Mouse (Mus musculus): ENCODE data around the gene Card19. TPM values are rescaled to one million over a fixed set of nuclear protein-coding genes. Genes with fewer than 3 reads are reported as not detected.

Gene Card19
- total and polyA plus RNA-seq, 3 experiments, result 69.7 to 250 (median 78.1) TPM

DNA sequence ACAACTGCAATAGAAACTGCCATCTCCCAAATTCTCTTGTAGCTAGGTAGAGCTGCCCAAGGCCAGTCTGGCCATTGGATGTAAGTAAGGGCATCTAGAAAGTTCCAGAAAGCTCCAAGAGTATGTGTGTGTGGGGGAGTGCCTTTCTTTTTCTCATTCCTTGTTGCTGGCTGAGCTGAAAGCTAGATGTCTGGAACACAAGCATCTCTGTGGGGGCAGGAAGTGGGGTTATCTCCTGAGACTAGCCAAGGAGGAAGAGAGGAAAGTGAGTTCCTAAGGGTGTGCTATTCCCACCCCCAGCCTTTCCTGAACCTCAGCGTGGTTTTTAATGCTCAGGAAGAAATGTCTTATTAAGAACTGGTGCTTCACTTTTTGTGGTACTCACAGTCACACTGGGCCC lies 44.1 kb downstream of the Card19 start:
- DNase-seq, result no peak

DNA sequence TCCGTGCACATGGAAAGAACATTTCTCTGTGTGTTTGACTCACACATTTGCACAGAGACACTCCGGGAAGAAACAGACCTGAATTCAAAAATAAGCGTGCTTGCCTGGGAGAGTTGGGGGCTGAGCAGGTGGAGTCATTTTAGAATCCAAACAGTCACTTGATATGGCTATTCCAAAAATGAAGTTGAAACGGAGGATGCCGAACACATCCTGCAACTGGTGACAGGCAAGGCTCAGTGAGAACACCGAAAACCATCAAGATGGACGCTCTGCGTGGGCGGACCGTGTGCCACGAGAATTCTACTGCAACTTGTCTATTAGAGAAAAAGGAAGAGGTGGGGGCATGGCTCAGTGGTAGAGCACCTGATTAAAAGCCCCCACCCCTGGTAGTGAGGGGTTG lies 45.2 kb downstream of the Card19 start:
- no peak for DNase-seq

GRCm38 (mm10) chr13:49169448-49170207 lies 46.2 kb downstream of the Card19 start:
- peak; percentile 93 for DNase-seq

- no peak for DNase-seq
Measured at GRCm38 (mm10) chr13:49167081-49167480, 48.8 kb downstream of the Card19 start.

DNA sequence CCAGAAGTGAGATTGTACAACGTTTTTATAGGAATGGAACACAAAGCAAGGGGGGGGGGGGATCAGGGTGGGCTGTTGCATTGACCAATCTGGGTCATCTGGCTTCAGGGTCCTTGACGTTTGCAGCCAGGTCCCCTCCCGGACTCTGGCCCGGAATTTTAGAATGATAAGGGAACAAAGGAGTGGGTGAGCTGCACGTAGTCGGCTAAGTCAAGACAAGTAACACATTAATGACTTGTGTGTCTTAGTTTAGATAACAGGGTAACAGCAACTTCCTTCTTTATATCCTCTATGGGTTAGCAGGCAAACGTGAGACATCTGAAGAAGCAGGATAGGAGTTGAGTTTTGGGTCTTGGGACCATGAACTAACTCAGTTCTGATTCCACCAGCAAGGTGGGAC lies 52.2 kb downstream of the Card19 start:
- no peak for DNase-seq

- DNase-seq, result no peak
Measured at GRCm38 (mm10) chr13:49162722-49163121, 53.1 kb downstream of the Card19 start.

DNA sequence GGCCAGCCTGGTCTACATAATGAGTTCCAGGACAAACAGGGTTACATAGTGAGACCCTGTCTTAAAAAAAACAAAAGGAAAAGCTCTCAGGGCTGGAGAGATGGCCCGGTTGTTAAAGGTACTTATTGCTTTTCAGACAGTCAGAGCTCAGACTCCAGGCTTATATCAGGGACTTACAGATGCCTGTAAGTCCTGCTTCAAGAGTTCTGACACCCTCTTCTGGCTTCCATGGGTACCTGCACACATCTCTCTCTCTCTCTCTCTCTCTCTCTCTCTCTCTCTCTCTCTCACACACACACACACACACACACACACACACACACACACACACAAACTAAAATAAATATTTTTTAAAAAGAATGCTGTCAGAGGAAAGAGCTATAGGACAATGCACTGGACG lies 54.6 kb downstream of the Card19 start:
- no peak for DNase-seq

DNA sequence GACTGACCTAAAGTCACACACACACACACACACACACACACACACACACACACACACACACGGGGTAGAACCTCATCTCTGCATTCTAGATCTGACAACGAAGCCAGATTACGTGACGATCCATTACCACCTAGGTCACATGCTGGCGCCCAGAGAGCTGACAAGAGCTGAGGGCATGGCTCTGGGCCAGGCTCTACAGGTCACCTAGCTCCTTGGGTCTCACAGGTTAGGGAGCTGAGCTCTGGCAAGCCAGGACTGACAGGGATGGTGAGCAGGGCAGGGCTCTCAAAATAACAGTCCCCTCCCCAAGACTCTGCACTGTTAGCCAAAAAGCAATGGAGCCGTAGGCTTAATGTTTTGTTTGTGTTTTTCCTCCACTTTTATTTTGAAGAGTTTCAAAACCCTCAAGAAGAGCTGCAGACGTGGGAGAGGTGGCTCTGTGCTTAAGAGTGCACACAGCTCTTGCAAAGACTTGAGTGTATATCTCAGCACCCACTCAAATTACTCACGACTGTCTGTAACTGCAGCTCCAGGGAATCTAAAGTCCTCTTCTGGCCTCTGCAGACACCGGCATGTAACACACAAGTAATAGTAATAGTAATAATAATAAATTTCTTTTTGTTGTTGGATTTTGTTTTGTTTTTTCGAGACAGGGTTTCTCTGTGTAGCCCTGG lies 57.7 kb downstream of the Card19 start:
- DNase-seq, result no peak

- DNase-seq, result no peak
Measured at GRCm38 (mm10) chr13:49156645-49157044, 59.2 kb downstream of the Card19 start.

DNA sequence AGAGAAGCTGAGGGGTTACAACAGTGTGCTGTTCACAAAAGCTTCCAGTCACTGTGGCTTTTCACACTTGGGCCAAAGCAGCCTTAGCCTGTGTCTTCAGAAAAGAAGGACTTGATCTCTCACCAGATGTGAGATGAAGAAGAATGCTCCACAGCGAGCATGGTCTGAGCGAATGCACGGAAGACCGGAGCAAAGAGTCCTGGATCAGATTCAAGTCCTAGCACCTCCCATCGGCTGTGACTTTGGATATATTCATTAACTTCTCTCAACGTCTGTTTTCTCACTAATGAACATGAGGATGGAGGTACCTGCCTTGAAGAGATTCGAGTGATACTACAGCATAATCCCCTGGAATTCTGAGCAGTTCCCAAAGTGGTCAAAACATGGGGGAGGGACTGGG lies 61.2 kb downstream of the Card19 start:
- DNase-seq, result no peak

GRCm38 (mm10) chr13:49154028-49154427 lies 61.8 kb downstream of the Card19 start:
- DNase-seq, result no peak

Other genes with a start within 250 kb of the Card19 start
- 100 to 1,000 TPM; 160 to 173 TPM for gene Fam120a, start 248.0 kb downstream of the Card19 start, total RNA-seq (2021)
- gene Fam120a, start 248.0 kb downstream of the Card19 start, polyA plus RNA-seq (2012; rRNA removed), result 76.8 and 86.1 TPM in 2 replicates
- 1 to 10 TPM; 2.5 to 3.2 TPM for gene Wnk2, start 68.0 kb downstream of the Card19 start, total RNA-seq (2021)
- 4.2 and 4.5 TPM in 2 replicates for gene Wnk2, start 68.0 kb downstream of the Card19 start, polyA plus RNA-seq (2012; rRNA removed)
- gene Ninj1, start 28.6 kb downstream of the Card19 start, total RNA-seq (2021), result 10 to 100 TPM; 64.9 to 66.3 TPM
- gene Ninj1, start 28.6 kb downstream of the Card19 start, polyA plus RNA-seq (2012; rRNA removed), result 184 and 303 TPM in 2 replicates
- gene Susd3, start 32.7 kb upstream of the Card19 start, total RNA-seq (2021), result 10 to 100 TPM in 1 of 2 experiments, under 1 TPM in 1; 0.52 to 10.9 TPM
- 5.0 and 143 TPM in 2 replicates for gene Susd3, start 32.7 kb upstream of the Card19 start, polyA plus RNA-seq (2012; rRNA removed)
- gene Fgd3, start 104.3 kb upstream of the Card19 start, total RNA-seq (2021), result 1 to 10 TPM; 3.1 to 6.0 TPM
- gene Fgd3, start 104.3 kb upstream of the Card19 start, polyA plus RNA-seq (2012; rRNA removed), result 1.3 and 2.3 TPM in 2 replicates
- gene Bicd2, start 125.5 kb upstream of the Card19 start, total RNA-seq (2021), result 10 to 100 TPM; 34.7 to 43.2 TPM
- 25.1 and 25.2 TPM in 2 replicates for gene Bicd2, start 125.5 kb upstream of the Card19 start, polyA plus RNA-seq (2012; rRNA removed)
- 10 to 100 TPM; 27.0 to 38.3 TPM for gene Ippk, start 205.2 kb upstream of the Card19 start, total RNA-seq (2021)
- gene Ippk, start 205.2 kb upstream of the Card19 start, polyA plus RNA-seq (2012; rRNA removed), result 6.8 and 8.4 TPM in 2 replicates

Measured in adrenal gland, adult 2 months (tissue).